In the genomic region with DNA sequence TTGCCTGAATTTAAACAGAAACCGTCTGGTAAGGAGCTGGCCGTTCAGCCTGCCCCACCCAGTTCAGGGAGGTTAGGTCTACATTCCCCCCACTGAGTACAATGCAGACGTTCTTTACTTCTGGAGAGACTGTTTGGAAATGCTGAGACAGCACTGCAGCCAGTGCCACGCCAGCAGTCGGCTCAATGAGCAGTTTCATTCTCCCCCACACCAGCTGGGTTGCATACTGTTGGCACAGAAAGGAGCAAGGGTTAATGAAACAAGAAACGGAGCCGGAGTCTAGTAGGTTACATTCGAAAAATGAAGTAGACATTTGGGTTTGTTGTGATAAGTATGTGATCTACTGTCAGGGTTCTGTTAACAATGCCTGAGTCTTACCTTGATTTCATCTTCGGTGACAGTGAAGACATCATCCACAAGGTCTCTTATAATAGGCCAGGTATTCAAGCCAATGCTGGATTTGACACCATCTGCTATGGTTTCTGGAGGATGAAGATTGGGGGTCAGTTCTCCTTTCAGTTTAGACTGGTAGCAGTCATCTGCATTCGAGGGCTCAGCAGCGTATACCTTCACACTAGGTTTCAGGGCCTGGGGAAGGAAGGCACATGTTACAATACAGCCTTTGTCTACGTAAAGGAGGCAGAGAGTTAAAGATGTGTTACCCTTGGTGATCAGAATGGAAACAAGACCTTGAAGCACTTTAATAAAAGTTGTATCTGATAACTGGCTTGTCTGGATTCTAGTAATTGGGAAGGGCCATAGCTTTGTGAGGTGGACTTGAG, we compare ENCODE assay signal across 22 mouse cellular contexts. TPM values are rescaled to one million over a fixed set of nuclear protein-coding genes. Genes with fewer than 3 reads are reported as not detected.
DNase-seq lines count a peak whose midpoint lies in the region; ATAC-seq and TF ChIP-seq lines count a peak whose summit lies in the region.
"Had no signal": no experiment of that assay in that cellular context is flagged by ENCODE, and none has a peak within 500 bp of the region (broad histone marks: within the 10 kb centered on the region; RNA-seq: fewer than 3 reads in every experiment).

No protein-coding gene starts in this region.

- dilution Hi-C loops in CH12.LX (cut with MboI; ENCODE audit: extremely low pct_ligation_motif_present, extremely low pct_unique_long_range_greater_than_20kb, low sequenced_read_pairs), result no loop called here

- H3K4me2 ChIP-seq in kidney, embryonic 15.5 days, result no peak overlapping the region
- no peak overlapping the region for H3K4me2 ChIP-seq in CH12.LX (ENCODE audit: insufficient read depth, low read depth, poor library complexity, severe bottlenecking)
- no peak overlapping the region for H3K4me2 ChIP-seq in forebrain, embryonic 12.5 days
- no peak overlapping the region for H3K4me2 ChIP-seq in heart, embryonic 11.5 days
- H3K4me2 ChIP-seq: embryonic facial prominence, embryonic 12.5 days; hindbrain, embryonic 15.5 days; limb, embryonic 13.5 days; liver, embryonic 12.5 days had no signal

- no peak overlapping the region for H3K27ac ChIP-seq in kidney, embryonic 15.5 days
- H3K27ac ChIP-seq in CH12.LX (ENCODE audit: insufficient read depth, low read depth), result 0 out of 2 replicates have a peak overlapping the region, but pooled peaks have one; percentile 7
- no peak overlapping the region for H3K27ac ChIP-seq in forebrain, embryonic 12.5 days
- no peak overlapping the region for H3K27ac ChIP-seq in heart, embryonic 11.5 days (ENCODE audit: low read depth, low read length)
- H3K27ac ChIP-seq: embryonic facial prominence, embryonic 12.5 days; heart, embryonic 10.5 days; hindbrain, embryonic 15.5 days; limb, embryonic 13.5 days; liver, embryonic 12.5 days; midbrain, embryonic 10.5 days had no signal

- H3K9ac ChIP-seq in kidney, embryonic 15.5 days, result no peak overlapping the region
- H3K9ac ChIP-seq in CH12.LX (ENCODE audit: insufficient read depth, low read depth), result no peak overlapping the region
- H3K9ac ChIP-seq in forebrain, embryonic 12.5 days, result no peak overlapping the region
- H3K9ac ChIP-seq in heart, embryonic 11.5 days (ENCODE audit: low read depth, low read length), result no peak overlapping the region
- H3K9ac ChIP-seq: embryonic facial prominence, embryonic 12.5 days; hindbrain, embryonic 15.5 days; limb, embryonic 13.5 days; liver, embryonic 12.5 days had no signal

- no peak for TF ChIP-seq CTCF in CH12.LX (conservative IDR thresholded peaks at IDR 0.05 in 1 of 2, IDR thresholded peaks at IDR 0.05 in 1 of 2; ENCODE audit: low read depth in 2 of 2, low read length in 2 of 2)

- no peaks in the 10 kb centered on the region for H3K4me1 ChIP-seq in kidney, embryonic 15.5 days
- H3K4me1 ChIP-seq in CH12.LX (ENCODE audit: control insufficient read depth in 1 of 2, insufficient read depth in 2 of 2), result peaks cover 7 to 46% of the 10 kb centered on the region in 2 experiments; a peak in 3 of 4 replicates
- no peaks in the 10 kb centered on the region for H3K4me1 ChIP-seq in forebrain, embryonic 12.5 days
- no peaks in the 10 kb centered on the region for H3K4me1 ChIP-seq in heart, embryonic 11.5 days (ENCODE audit: control insufficient read depth, insufficient read depth, low read length)
- H3K4me1 ChIP-seq: embryonic facial prominence, embryonic 12.5 days; heart, embryonic 10.5 days; hindbrain, embryonic 15.5 days; limb, embryonic 13.5 days; midbrain, embryonic 10.5 days had no signal

- no peak; the same call in 1 of the 2 replicates for TF ChIP-seq POLR2A in CH12.LX (IDR thresholded peaks at IDR 0.05; ENCODE audit: low read depth, low read length)

- 71% methylated on average over 12 of the region's 12 CpGs for WGBS in kidney, embryonic 15.5 days
- 88% methylated on average over 12 of the region's 12 CpGs for WGBS in forebrain, embryonic 12.5 days
- WGBS in heart, embryonic 11.5 days (ENCODE audit: insufficient replicate concordance), result 81% methylated on average over 12 of the region's 12 CpGs

- peaks cover 18% of the 10 kb centered on the region for H3K79me2 ChIP-seq in CH12.LX (replicated peaks; ENCODE audit: control insufficient read depth, extremely low read depth, insufficient read depth, poor library complexity, severe bottlenecking)

- H3K27me3 ChIP-seq in kidney, embryonic 15.5 days, result no peaks in the 10 kb centered on the region
- H3K27me3 ChIP-seq in CH12.LX (replicated peaks), result no peaks in the 10 kb centered on the region
- H3K27me3 ChIP-seq in forebrain, embryonic 12.5 days, result no peaks in the 10 kb centered on the region
- H3K27me3 ChIP-seq in heart, embryonic 11.5 days (ENCODE audit: control insufficient read depth, insufficient read depth, low read length), result no peaks in the 10 kb centered on the region
- H3K27me3 ChIP-seq: embryonic facial prominence, embryonic 12.5 days; hindbrain, embryonic 15.5 days; limb, embryonic 13.5 days; liver, embryonic 12.5 days had no signal

- no peaks in the 10 kb centered on the region for H3K9me3 ChIP-seq in kidney, embryonic 15.5 days (replicated peaks)
- H3K9me3 ChIP-seq in CH12.LX (replicated peaks; ENCODE audit: low read length), result no peaks in the 10 kb centered on the region
- no peaks in the 10 kb centered on the region for H3K9me3 ChIP-seq in forebrain, embryonic 12.5 days
- no peaks in the 10 kb centered on the region for H3K9me3 ChIP-seq in heart, embryonic 11.5 days (replicated peaks; ENCODE audit: control insufficient read depth, low read length)
- H3K9me3 ChIP-seq: embryonic facial prominence, embryonic 12.5 days; heart, embryonic 10.5 days; hindbrain, embryonic 15.5 days; limb, embryonic 13.5 days; liver, embryonic 12.5 days; midbrain, embryonic 10.5 days had no signal

- no peak for TF ChIP-seq EP300 in CH12.LX (IDR thresholded peaks at IDR 0.05; ENCODE audit: low read length)

- no peak for TF ChIP-seq RAD21 in CH12.LX (IDR thresholded peaks at IDR 0.05; ENCODE audit: low read depth, low read length)

- DNase-seq in kidney, adult 11 months, result peak; percentile 45
- DNase-seq in CH12.LX (ENCODE audit: extremely low read depth) (no peak), ZHBTc4 (ENCODE audit: low read depth, low spot score) (peak; percentile 32)
- DNase-seq in kidney, postnatal 14 days, result peak; percentile 38
- no peak for DNase-seq in spleen, postnatal 10 days (ENCODE audit: low spot score in 2 of 2)
- DNase-seq: adrenal gland, postnatal 25 days; cerebellum, adult 11-12 months; gastrocnemius, postnatal 10 days; layer of hippocampus, postnatal 36 days; lung, adult 18-20 months; lung, postnatal 10 days; right cerebral cortex, postnatal 14 days; thymus, postnatal 36 days had no signal

- no peak for ATAC-seq in kidney, embryonic 15.5 days (replicated peaks; ENCODE audit: low FRiP score)
- ATAC-seq in forebrain, embryonic 12.5 days (ENCODE audit: low FRiP score), result no peak
- no peak for ATAC-seq in heart, embryonic 11.5 days (replicated peaks; ENCODE audit: insufficient number of reproducible peaks, low FRiP score, low TSS enrichment)
- ATAC-seq: liver, embryonic 12.5 days had no signal

- in situ Hi-C loops in CH12.LX (cut with MboI; ENCODE audit: low pct_ligation_motif_present, low pct_unique_long_range_greater_than_20kb, low sequenced_read_pairs), result no loop called here

- no peak overlapping the region for H3K4me3 ChIP-seq in kidney, embryonic 15.5 days (replicated peaks)
- H3K4me3 ChIP-seq in CH12.LX (replicated peaks in 1 of 3; ENCODE audit: low read depth in 2 of 3, low read length in 2 of 3, poor library complexity in 1 of 3), result no peak overlapping the region
- H3K4me3 ChIP-seq in forebrain, embryonic 12.5 days (replicated peaks), result no peak overlapping the region
- H3K4me3 ChIP-seq in heart, embryonic 11.5 days (ENCODE audit: low read depth, low read length), result no peak overlapping the region
- H3K4me3 ChIP-seq: embryonic facial prominence, embryonic 12.5 days; heart, embryonic 10.5 days; hindbrain, embryonic 15.5 days; limb, embryonic 13.5 days; liver, embryonic 12.5 days; midbrain, embryonic 10.5 days had no signal

- H3K36me3 ChIP-seq in kidney, embryonic 15.5 days, result peaks cover 72% of the 10 kb centered on the region
- H3K36me3 ChIP-seq in CH12.LX (replicated peaks in 1 of 2; ENCODE audit: control insufficient read depth in 1 of 2, insufficient read depth in 1 of 2, low read length in 1 of 2), result peaks cover 64 to 80% of the 10 kb centered on the region in 2 experiments
- H3K36me3 ChIP-seq in forebrain, embryonic 12.5 days (replicated peaks), result peaks cover 63% of the 10 kb centered on the region
- peaks cover 24% of the 10 kb centered on the region for H3K36me3 ChIP-seq in heart, embryonic 11.5 days (ENCODE audit: control insufficient read depth, insufficient read depth, low read length)

RNA-seq across cellular contexts. Expression of gene Tsr1, which starts 10.9 kb away (rescaled TPM):
- polyA plus RNA-seq in kidney, embryonic 15.5 days (2015; fragmentation: Nextera tagmentation; extraction: Ambion mirVana), result 50.6 and 51.4 TPM in 2 replicates
- 85.2 and 127 TPM in 2 replicates for total RNA-seq in CH12.LX (2012; rRNA removed)
- total RNA-seq in CH12.LX (2014; rRNA removed), result 101 and 105 TPM in 2 replicates
- polyA plus RNA-seq in CH12.LX (2012; ENCODE audit: insufficient read length, low read depth), result 149 and 162 TPM in 2 replicates
- polyA plus RNA-seq in forebrain, embryonic 12.5 days (2016; fragmentation: Nextera tagmentation; extraction: Ambion mirVana), result 43.0 and 43.1 TPM in 2 replicates
- polyA plus RNA-seq in heart, embryonic 11.5 days (2014; fragmentation: Nextera tagmentation; extraction: Ambion mirVana), result 34.0 and 40.6 TPM in 2 replicates

RNA-seq across cellular contexts. Expression of gene Sgsm2, which starts 11.9 kb away (rescaled TPM):
- 6.1 and 7.3 TPM in 2 replicates for polyA plus RNA-seq in kidney, embryonic 15.5 days (2015; fragmentation: Nextera tagmentation; extraction: Ambion mirVana)
- total RNA-seq in CH12.LX (2012; rRNA removed) (2.4 and 3.8 TPM in 2 replicates), CH12.LX (2014; rRNA removed) (0.75 and 0.93 TPM in 2 replicates)
- polyA plus RNA-seq in CH12.LX (2012; ENCODE audit: insufficient read length, low read depth), result 3.1 and 3.8 TPM in 2 replicates
- 12.2 and 13.7 TPM in 2 replicates for polyA plus RNA-seq in forebrain, embryonic 12.5 days (2016; fragmentation: Nextera tagmentation; extraction: Ambion mirVana)
- 3.9 and 5.5 TPM in 2 replicates for polyA plus RNA-seq in heart, embryonic 11.5 days (2014; fragmentation: Nextera tagmentation; extraction: Ambion mirVana)

RNA-seq across cellular contexts. Expression of gene Smg6, which starts 16.8 kb away (rescaled TPM):
- polyA plus RNA-seq in kidney, embryonic 15.5 days (2015; fragmentation: Nextera tagmentation; extraction: Ambion mirVana), result 17.5 and 18.2 TPM in 2 replicates
- 12.0 and 12.1 TPM in 2 replicates for total RNA-seq in CH12.LX (2012; rRNA removed)
- total RNA-seq in CH12.LX (2014; rRNA removed), result 8.0 and 9.0 TPM in 2 replicates
- 14.8 and 18.5 TPM in 2 replicates for polyA plus RNA-seq in CH12.LX (2012; ENCODE audit: insufficient read length, low read depth)
- polyA plus RNA-seq in forebrain, embryonic 12.5 days (2016; fragmentation: Nextera tagmentation; extraction: Ambion mirVana), result 22.0 and 23.9 TPM in 2 replicates
- 10.4 and 11.3 TPM in 2 replicates for polyA plus RNA-seq in heart, embryonic 11.5 days (2014; fragmentation: Nextera tagmentation; extraction: Ambion mirVana)

RNA-seq across cellular contexts. Expression of gene Srr, which starts 16.9 kb away (rescaled TPM):
- polyA plus RNA-seq in kidney, embryonic 15.5 days (2015; fragmentation: Nextera tagmentation; extraction: Ambion mirVana), result 23.5 and 24.4 TPM in 2 replicates
- 4.0 and 5.9 TPM in 2 replicates for total RNA-seq in CH12.LX (2012; rRNA removed)
- 5.7 and 6.7 TPM in 2 replicates for total RNA-seq in CH12.LX (2014; rRNA removed)
- 5.7 and 7.6 TPM in 2 replicates for polyA plus RNA-seq in CH12.LX (2012; ENCODE audit: insufficient read length, low read depth)
- 27.5 and 30.8 TPM in 2 replicates for polyA plus RNA-seq in forebrain, embryonic 12.5 days (2016; fragmentation: Nextera tagmentation; extraction: Ambion mirVana)
- 19.2 and 25.0 TPM in 2 replicates for polyA plus RNA-seq in heart, embryonic 11.5 days (2014; fragmentation: Nextera tagmentation; extraction: Ambion mirVana)

Comparison
In these comparisons a context has a peak if more than half of its experiments do, and no peak if none do; other contexts are left out.
1. DNase-seq: peak in kidney, adult 11 months (single experiment), ZHBTc4 (single experiment) and kidney, postnatal 14 days (single experiment); none in CH12.LX (single experiment) and spleen, postnatal 10 days (0 of 2).